Mouse (Mus musculus) lung, adult 2 months (tissue): ENCODE data around the gene Homer1.

Experiments used
- CTCF ChIP-seq: fragments of 200-500 bp; IDR thresholded peaks from 2 replicates; pipeline ENCODE4 v1.5.1; 2011; ENCODE audit warnings: mild to moderate bottlenecking, low read length, control low read depth; ENCODE audit not compliant: insufficient read depth
- POLR2A ChIP-seq: fragments of 200-500 bp; IDR thresholded peaks from 2 replicates; pipeline ENCODE4 v1.6.1; 2011; ENCODE audit warnings: low read depth, mild to moderate bottlenecking, control low read depth, low read length, borderline replicate concordance; ENCODE audit errors: extremely low read depth

DNA sequence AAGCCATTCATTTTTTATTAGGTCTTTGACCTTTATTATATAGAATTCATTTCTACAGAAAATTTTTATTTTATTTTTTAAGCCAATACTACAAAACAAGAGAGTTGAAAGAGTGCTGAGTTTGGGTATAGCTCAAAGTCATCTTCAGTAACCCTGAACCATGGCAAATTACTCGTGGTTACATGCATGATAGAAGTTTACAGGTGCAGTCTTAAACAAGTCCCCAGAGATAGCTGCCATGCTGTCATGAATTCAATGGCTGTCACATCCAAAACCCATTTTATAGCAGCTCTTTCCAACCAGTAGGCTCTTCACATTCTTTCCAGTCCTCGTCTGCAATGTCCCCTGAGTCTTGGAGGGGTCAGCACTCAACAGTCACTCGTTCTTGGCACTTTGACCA lies 26.9 kb downstream of the Homer1 start:
- no peak for TF ChIP-seq CTCF
- no peak for TF ChIP-seq POLR2A
